Mouse (Mus musculus) CD4-positive helper T cell, adult 2 months (primary cell): ENCODE data around the gene Raly.
"Not testable (repeated sequence)": the region's sequence is repeated elsewhere in the genome, so short reads cannot be mapped to it uniquely, and the experiment has no call there.

ENCODE experiments used
- DNase-seq: peaks from one replicate; pipeline ENCODE4 v3.0.0-alpha.2; 2012; ENCODE audit warnings: low read depth, missing footprints, low spot score

The Raly gene

GRCm38 (mm10) chr2:154836537-154836936 is 45.6 kb downstream of the Raly start:
- peak; percentile 43 for DNase-seq

- no peak for DNase-seq
Observed at GRCm38 (mm10) chr2:154848086-154848485, 57.2 kb downstream of the Raly start.

GRCm38 (mm10) chr2:154855383-154855782 is 64.5 kb downstream of the Raly start:
- DNase-seq, result peak; percentile 78

GRCm38 (mm10) chr2:154863672-154864071 is 72.8 kb downstream of the Raly start:
- DNase-seq, result no peak

- DNase-seq, result no peak
Observed at GRCm38 (mm10) chr2:154865696-154866095, 74.8 kb downstream of the Raly start.

GRCm38 (mm10) chr2:154868106-154868505 is 77.2 kb downstream of the Raly start:
- no peak for DNase-seq

- DNase-seq, result no peak
Observed at GRCm38 (mm10) chr2:154869954-154870641, 79.2 kb downstream of the Raly start.

GRCm38 (mm10) chr2:154876621-154877020 is 85.7 kb downstream of the Raly start:
- DNase-seq, result no peak

GRCm38 (mm10) chr2:154891585-154891984 is 100.7 kb downstream of the Raly start:
- DNase-seq, result no peak

GRCm38 (mm10) chr2:154892201-154893044 is 101.5 kb downstream of the Raly start, which contains the start of gene Eif2s2:
Gene Eif2s2, minus strand, starts transcription at chr2:154892935.
- DNase-seq, result peak; percentile 99

GRCm38 (mm10) chr2:154893045-154893385 is 102.1 kb downstream of the Raly start:
- no peak for DNase-seq

GRCm38 (mm10) chr2:154893548-154893947 is 102.7 kb downstream of the Raly start:
- DNase-seq, result no peak

GRCm38 (mm10) chr2:154899004-154899403 is 108.1 kb downstream of the Raly start:
- DNase-seq, result not testable (repeated sequence)

- DNase-seq, result not testable (repeated sequence)
Observed at GRCm38 (mm10) chr2:154899412-154899811, 108.5 kb downstream of the Raly start.

GRCm38 (mm10) chr2:154902111-154902510 is 111.2 kb downstream of the Raly start:
- no peak for DNase-seq

- no peak for DNase-seq
Observed at GRCm38 (mm10) chr2:154905796-154906195, 114.9 kb downstream of the Raly start.

- peak; percentile 42 for DNase-seq
Observed at GRCm38 (mm10) chr2:154908223-154908622, 117.3 kb downstream of the Raly start.

- peak; percentile 16 for DNase-seq
Observed at GRCm38 (mm10) chr2:154909789-154910188, 118.9 kb downstream of the Raly start.

GRCm38 (mm10) chr2:154915922-154916541 is 125.1 kb downstream of the Raly start:
- no peak for DNase-seq

- DNase-seq, result peak; percentile 50
Observed at GRCm38 (mm10) chr2:154916547-154916946, 125.7 kb downstream of the Raly start.
